Mouse (Mus musculus) lung, postnatal 14 days (tissue): ENCODE results near the gene Mrps27.

Source experiments
- DNase-seq: peaks from one replicate; pipeline ENCODE4 v3.0.0; 2021

Gene Mrps27

DNA sequence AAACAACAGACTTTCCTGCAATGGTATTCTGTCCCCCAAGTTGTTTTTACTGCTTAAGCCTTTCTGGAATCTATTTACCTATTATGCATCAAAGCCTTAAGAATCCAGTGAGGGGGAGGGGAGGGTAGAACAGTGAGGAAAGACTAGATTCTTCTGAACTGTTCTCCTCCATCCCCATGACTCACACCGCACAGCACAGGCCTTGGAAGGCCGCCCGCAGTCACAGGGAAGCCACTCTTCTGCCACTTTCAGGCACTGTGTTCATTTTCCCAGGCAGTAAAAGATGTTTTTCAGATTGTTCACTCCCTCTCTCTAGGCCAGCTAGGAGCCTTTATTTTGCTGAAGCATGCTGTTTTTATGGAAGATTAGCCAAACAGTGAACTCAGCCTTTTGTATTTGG is 46.8 kb downstream of the Mrps27 start:
- peak; percentile 44 for DNase-seq

DNA sequence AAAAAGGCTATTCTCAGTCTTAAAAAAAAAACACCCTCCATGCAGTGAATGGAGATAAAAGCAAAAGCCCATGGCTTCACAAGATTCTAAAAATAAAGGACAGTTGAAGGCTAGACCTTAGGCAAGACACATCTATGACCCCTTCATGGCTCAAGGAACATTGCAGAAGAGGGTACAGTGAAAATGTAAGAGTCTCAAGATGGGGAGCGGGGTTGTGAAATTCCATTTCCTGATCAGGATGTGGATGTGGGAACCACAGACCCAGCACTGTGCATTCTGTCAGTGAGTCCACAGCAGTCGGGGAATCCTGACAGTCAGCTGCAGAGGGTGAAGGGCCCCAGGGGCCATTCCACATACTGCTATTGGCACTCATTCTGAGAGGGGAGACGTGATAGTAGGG is 48.5 kb downstream of the Mrps27 start:
- DNase-seq: no peak

DNA sequence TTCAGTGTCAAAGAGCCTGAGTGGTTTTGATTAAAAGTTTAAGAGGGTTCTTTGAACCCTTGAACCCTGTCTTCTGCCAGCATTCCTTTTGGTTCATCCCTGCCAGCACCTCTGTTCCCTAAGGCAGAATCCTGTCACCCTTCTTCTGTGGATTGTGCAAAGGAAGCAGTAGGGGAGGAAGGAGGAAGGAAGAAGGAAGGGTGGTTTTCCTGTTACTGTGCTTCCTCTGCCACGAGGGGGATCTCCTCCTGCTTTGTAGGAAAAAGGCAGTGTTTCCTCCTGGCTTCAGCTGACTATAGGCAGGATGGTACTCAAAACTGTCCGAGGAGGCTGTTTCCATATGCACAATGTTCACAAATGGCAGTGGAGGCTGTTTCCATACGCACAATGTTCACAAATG is 50.1 kb downstream of the Mrps27 start:
- no peak for DNase-seq

DNA sequence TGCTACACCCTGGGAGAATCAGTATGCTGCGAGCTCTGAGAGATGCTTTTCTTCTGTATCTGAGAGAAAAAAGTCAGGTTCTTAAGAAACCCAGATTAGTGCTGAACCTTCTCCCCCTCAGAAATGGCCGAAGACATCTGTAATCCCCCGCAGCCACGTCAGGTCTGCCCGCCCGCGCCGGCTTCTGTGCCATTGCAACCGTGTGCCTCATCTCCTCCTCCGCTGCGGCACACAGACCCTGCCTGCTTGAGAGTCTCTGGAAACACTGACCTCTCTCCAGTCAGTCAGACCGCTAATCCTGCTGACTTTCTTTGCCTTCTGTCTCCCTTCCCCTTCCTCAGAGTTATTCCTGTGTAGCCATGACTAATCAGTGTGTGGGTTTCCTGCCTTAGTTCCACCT is 50.9 kb downstream of the Mrps27 start:
- DNase-seq: no peak

DNA sequence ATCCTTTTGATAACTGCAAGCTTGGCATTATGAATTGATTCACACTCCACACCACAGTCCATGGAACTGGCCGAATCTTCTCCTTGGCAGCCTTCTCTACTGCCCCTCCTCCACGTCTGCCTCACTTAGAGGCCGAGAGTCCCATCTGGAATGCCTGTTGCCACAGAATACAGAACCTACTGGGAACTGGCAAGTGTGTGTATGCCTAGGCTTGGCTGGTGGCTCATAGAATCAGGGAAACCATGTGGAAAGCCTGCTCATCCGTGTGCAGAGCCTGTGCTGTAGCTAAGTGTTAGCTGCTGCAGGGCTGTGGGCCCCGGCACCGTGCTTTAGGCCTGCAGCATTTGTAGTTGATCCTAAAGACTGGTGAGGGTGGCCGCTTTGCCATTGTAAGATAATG is 52.6 kb downstream of the Mrps27 start:
- DNase-seq: no peak

DNA sequence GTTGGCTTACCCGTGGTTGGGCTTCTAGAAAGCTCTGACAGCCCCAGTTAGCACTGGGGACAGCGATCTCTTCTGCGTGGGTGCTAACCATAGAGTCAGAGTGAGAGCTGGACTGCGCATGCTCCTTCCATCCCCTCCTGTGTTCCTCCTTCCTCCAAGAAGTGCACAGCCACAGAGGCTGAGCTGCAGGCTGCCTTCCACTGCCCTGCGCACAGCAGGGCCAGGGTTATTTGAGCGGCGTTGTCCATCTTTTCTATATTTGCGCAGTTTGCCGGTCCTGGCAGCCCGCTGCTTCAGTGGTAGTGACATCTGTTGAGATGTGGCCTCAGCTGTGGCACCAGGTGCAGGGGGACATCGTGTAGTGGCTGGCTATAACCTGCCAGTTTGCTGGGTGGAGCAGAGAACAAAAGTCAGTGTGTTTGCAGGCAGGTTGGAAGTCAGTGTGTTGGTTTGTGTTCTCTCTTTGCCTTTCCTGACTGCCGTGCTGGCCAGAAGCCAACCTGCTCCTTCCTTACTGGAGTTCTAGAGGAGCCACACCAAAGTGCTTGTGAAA is 53.6 kb downstream of the Mrps27 start:
- peak; percentile 81 for DNase-seq

DNA sequence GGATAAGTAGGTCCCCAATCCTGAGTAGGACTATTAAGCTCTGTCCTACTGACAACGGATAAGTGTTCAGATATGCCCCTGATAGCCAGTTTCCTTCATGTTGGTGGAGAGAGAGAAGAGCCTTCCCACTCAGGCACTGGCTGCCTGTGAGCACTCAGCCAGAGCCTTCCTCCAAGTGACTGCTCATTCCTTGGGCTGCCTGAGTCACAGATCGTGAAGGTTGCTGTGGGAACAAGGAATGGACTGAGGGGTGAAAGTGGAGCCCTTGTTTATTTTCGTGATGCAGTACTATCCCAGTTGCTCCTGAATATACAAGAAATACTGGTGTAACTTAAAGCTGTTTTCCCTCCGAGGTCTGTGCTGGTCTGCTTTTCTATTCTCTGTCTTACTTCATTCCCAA is 54.8 kb downstream of the Mrps27 start:
- DNase-seq: no peak

DNA sequence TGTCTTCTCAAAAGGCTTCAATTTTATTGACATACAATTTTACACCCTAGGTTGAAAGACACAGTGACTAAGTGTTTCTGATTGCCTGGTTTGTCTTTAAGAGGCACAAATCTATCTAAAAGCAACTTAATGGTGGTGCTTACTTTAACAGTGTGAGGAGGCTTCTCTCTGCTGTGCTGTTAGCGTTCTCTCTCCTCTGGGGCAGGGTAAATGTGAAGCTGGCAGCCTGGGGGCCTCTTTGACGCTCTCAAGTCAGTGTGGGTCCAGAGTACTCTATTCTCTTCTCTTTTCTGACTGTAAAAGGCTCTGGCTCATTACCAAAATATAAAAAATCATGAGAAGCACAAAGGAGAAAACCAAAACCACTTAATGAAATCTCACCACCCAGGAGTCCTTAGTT is 64.6 kb downstream of the Mrps27 start:
- no peak for DNase-seq

DNA sequence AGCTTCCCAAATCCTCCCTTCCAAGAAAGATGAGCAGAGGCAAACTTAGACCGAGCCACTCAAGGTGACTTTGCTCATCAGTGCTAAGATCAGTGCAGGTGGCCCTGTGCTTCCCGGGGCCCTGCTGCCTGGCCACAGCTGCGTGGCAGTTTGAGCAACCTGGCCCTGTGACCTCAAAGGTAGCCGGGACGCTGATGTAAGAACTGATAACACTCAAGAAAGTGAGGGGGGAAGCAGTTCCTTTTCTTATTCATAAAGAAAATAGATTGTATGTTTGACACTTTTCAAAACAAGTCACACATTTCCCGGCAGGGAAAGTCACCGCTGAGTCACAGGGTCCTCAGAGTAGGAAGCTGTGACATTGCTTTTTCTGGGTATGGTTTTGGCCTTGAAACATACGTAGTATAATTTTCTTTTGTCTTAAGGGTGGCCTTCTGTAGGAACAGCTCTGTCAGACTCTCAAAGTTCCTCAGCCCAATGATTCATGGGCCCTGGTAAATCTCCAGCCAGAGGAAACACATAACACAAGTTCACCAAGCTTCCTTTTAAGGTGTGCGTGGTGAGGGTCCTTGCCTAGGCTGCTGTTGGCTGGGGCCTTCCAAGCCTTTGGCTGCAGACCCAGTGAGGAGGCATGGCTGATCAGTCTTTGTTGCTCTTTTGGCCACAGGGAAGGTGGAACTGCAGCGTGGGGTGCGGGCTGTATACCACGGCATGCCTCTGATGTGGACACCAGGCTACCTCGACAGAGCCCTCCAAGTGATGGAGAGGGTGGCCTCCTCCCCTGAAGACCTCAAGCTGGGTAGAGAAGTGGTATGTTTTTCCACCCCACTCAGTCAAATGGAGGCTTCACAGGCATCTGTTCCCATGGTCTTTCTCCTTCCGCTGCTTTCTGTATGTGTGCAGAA is 66.3 kb downstream of the Mrps27 start:
- DNase-seq: no peak

DNA sequence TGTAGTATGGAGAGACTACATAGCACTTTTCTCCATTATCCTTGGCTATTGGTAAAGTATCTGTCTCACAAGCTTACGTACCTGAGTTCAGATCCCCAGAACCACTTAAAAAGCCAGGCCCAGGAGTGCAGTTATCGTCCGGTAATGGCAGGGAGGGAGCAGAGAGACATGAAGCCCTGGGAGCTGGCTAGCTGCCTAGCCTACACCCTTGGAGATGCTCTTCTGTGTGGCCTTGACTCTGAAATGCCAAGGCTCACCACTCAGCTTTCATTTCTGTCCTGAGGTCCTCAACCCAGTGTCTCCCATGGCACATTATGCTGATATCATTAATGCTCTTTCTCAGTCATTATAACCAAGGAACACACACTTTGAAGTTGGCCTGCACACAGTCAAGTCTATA is 67.2 kb downstream of the Mrps27 start:
- DNase-seq: no peak

DNA sequence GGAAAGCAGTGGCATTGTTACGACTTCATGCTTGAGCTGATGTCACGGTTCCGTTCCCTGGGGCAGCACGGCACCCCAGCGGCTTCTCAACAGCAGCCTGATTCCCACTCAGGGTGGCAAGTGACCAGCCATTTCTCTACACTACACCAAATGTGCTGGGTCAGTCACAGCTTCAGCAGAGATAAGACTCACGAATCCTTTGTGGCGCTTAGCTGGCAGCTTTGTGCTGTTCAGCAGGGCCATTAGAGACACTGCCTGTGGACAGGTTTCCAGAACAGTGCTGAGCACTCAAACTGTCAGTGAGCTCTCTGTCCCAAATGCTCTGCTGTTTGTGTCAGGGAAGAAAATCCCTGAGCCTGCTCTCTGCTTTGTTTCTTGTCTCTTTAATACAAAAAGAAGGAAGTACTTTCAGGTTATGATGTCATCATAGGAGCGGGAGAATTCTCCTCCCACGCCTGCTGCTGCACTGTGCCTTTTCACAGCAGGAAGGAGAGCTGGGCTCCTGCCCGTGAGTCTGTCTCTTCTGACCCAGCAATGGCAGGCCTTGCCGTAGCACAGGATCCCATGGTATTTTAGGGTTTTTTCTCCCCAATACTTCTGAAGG is 68.0 kb downstream of the Mrps27 start:
- peak; percentile 38 for DNase-seq

DNA sequence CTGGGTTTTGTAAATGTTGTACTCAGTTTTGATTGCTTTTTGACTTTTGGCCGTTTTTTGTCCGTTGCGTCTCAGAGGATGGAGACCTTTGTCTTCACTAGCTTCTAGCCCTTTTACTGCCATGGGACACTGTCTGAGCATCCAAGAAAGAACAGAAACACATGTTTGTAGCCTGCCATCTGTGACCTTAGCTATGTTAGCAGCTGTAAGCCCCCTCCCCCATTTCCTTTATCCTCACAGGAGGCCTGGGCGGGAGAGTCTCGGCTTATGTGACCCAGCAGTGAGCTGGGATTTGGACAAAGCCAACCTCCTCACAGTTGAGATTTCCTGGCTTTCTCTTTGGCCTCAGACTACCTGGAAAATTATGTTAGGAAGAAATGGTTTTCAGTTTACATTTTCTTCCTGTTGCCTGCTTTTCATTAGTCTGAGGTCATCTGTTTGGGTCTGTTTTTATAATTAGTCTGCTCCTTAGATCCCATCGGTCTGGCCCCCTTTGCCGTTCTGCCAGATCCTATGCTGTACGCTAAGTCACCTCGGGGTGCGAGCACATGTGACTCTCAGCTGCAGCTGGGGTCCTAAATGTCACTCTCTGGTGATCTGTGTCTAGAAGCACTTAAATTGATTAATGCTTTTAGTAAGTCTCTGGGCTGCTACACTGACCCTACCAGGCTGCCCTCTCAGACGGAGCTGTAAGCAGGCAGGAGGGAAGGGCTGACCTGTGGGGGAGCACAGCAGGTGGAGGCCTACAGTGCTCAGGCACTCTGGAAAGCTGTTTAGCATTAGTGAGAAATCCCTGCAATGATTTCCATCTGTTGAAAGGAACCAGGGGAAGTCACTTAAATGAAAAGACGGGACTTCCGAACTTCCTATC is 69.1 kb downstream of the Mrps27 start:
- DNase-seq: no peak

DNA sequence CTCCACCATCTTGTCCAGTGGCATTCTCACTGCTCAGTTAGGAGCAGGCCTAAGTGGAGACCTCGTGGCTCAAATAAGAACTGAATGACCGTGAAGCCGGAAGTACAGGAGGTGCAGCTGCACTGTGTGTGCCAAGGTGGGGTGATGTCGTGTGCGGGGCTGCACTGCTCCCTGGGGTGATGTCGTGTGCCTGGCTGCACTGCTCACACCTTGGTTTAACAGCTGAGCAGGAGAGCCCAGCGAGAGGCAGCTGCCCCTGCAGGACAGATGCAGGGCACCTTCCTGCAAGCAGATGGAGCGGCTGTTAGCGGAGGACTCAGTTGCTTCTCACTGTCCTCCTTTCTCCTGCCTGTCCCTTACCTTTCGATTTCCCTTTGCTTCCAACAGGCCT is 69.8 kb downstream of the Mrps27 start:
- no peak for DNase-seq

DNA sequence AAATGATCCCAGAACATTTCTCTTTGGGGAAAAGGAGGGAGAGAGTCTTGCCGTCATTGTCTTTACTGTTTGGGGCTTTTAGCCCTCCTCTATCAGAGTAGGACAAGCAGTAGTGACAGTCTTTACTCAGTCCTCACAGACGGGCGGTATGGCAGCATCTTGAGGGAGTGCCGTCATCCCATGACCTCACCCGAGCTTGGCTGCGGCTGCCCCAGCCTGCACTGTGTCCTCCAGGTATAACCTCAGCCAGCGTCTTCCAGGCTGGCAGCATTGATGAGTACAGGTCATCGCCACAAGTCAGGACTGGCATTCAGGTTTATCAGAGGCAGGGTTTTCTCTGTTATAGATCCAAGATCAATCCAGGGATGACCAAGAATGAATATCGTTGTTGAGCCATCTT is 72.0 kb downstream of the Mrps27 start:
- no peak for DNase-seq

DNA sequence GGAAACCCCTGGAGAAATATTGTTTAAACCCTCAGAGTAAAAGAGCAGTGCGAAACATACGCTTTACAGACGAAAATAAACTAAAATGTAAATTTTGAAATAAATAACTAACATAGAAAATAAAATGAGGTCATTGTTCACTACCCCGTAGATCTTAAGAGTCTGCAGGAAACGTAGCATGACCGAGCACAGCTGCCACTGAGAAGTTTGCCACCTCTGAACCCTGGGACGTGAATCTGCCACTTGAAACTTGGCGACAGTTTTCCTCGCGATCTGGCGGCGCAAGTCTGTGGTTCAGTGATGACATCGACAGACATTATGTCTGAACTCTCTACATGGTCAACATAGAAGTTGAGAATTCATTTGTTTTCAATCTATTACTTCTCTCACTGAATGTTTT is 79.0 kb downstream of the Mrps27 start:
- no peak for DNase-seq

DNA sequence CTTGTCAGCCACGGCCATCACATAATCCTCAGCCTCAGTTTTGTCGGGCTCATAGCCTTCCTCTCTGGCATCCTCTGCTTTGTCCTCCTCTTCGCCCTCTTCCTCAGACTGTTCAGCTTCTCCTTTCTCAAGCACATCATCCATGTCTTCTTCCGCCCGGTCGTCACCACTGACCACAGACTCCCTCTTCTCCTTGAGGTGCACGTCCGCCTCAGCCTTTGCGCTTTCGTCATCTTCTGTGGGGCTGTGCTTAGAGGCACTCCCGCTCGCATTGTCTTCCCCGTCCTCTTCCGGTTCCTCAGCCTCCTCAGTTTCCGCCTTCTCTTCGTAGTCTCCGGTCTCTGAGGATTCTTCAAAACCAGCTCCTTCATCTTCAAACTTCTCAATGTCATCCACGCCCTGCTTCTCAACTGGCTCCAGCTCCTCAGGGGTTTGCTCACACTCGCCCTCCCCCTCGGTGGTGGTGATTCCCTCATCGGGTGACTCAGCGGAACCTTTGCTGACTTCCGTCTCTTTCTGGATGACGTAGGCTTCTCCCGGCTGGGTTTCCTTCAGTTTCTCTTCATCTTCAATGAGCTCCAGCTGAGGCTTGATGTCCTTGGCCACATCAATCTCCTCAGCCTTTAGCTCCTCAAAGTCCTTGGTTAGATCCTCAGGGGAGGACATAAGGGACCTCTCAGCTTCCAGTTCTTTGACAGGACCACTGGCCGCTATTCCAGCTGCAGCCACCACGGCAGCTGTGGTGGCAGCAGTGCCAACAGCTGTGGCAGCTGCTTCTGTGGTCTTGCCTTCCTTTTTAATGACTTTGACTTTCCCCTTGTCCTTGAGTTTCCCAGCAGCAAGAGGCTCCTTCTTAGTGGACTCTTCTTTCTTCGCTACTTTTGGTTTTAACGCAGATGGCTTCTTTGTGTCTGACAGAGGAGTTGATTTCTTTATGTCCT is 88.8 kb downstream of the Mrps27 start:
- DNase-seq: no peak

DNA sequence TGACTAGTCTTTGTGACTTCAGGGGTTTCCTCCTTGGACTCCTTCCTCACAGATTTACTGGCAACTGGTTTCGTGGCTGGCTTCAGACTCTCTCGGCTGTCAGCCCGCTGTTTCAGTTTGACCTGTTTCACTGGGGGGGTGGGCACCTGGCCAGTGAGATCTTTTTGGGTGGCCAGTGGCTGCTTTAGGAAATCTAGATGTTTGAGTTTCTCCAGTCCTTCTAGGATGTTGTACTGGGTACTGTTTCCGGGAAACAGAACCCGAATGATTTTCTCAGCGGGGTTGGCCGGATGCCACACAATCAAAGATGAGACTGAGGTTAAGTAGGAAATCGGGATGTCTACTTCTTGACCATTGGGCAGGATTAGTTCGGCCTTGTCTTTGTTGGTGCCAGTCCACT is 89.9 kb downstream of the Mrps27 start:
- no peak for DNase-seq

DNA sequence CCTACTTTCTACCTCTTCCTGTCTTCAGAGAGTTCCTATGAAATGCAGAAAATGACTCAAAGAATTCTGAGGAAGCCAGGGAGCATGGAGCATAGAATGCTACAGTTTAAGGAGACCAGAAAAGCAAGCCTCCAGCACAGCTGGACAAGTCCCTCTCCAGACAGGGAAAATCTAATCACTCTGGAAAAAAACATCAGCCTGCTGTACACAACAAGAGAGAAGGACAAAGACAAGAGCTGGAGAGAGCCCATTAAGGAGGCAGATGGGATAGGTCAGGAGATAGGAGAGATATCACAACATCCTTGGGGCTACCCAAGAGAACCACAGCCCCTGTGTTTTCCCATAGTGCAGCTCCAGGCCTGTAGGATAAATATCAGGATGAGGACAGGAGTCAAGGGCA is 92.5 kb downstream of the Mrps27 start:
- no peak for DNase-seq

DNA sequence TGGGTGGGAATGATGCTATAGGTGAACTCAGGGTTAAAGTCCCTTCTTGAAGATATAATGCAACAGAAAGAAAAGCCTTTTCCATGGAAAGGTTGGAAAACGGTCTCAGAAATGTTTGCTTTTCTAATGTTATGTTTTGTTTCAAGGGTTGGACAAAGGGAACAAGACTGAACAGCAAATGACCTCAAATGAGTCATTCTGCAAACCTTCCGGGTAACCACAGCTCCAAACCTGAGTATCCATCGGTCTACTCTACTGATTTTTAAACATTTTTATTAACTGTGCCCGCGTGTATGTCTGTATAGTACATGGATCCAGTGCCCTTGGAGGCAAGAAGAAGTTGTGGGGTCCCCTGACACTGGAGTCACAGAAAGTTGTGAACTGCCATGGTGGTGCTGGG is 94.8 kb downstream of the Mrps27 start:
- no peak for DNase-seq

DNA sequence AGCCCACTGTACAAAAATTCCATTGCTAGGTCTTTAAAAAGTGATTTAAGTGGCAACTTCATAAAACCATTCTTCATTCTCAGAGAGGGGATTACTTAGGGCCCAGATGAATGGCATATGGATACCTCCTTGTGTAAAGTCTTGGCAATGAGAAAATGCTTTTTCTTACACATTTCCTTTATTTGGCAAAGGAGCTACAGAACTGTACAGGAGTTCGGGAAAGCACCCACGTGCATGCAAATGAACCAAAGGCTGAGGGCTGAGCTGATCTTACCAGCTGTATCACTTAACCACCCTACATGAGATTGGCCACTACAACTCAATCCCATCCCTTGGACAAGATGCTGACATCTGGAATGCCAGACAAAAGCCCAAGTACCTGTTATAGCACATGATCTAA is 95.6 kb downstream of the Mrps27 start:
- no peak for DNase-seq

DNA sequence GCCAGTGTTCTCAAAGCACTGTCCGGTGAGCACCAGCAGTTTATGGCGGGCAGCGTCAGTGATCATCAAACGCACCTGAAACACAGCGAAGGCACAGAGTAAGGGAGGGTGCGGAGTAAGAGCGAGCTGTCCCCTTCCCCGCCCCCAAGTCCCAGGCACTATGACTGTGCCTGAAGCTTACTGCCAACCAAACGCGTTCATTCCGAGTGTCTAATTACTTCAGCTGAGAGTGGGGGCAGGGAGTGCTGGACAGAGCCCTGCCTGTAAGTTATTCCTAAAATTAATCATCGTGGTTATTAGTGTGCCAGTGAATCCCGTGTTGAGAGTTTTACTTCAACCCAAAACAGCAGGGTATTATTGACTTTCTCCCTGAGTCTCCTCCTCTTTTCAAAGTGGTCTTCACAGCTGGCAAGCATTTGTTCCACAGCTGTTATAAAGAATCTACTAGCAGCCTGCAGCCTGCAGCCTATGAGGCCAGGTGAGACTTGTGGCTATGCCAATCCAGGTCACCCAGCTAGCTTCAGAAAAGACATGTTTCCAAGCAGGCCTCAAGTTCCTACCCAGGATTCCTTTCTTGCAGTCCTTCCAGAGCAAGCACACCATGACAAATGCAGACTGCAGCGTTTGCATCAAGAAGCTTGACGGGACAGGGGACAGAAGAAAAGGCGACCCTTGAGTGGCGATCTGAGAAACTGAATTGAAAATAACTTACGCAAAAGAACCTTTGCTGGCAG is 97.3 kb downstream of the Mrps27 start:
- DNase-seq: no peak
